Mouse (Mus musculus) hindbrain, embryonic 14.5 days (tissue): ENCODE data around the gene Arntl. TPM values are rescaled to one million over a fixed set of nuclear protein-coding genes. Genes with fewer than 3 reads are reported as not detected.

Experiments used
- ATAC-seq: fragments of 200-750 bp; cut with Nextera tagmentation; 2 replicates; pipeline ENCODE4 v1.8.0; 2017; ENCODE audit warnings: moderate number of reproducible peaks, mild to moderate bottlenecking, moderate TSS enrichment, moderate library complexity; ENCODE audit not compliant: low FRiP score
- DNase-seq: peaks from one replicate; pipeline ENCODE4 v3.0.0-alpha.2; 2015; ENCODE audit warnings: low spot score
- H3K27ac ChIP-seq: fragments of 300-500 bp; sonication (generic); 2 replicates; pipeline ENCODE4 v1.5.1; 2014; ENCODE audit warnings: mild to moderate bottlenecking, moderate library complexity
- H3K27me3 ChIP-seq: fragments of 300-500 bp; sonication (generic); 2 replicates; pipeline ENCODE4 v1.6.1; 2014; ENCODE audit warnings: mild to moderate bottlenecking, low read length, mixed read lengths; ENCODE audit not compliant: control insufficient read depth, insufficient read depth
- H3K36me3 ChIP-seq: fragments of 300-500 bp; sonication (generic); replicated peaks from 2 replicates; pipeline ENCODE4 v1.6.1; 2014; ENCODE audit not compliant: control insufficient read depth, insufficient read depth
- H3K4me1 ChIP-seq: fragments of 300-500 bp; sonication (generic); replicated peaks from 2 replicates; pipeline ENCODE4 v1.6.1; 2014; ENCODE audit warnings: antibody characterized with exemption, low read length, mixed read lengths; ENCODE audit not compliant: control insufficient read depth, insufficient read depth
- H3K4me2 ChIP-seq: fragments of 300-500 bp; sonication (generic); replicated peaks from 2 replicates; pipeline ENCODE4 v1.6.1; 2014; ENCODE audit warnings: mild to moderate bottlenecking, moderate library complexity
- H3K4me3 ChIP-seq: fragments of 300-500 bp; sonication (generic); replicated peaks from 2 replicates; pipeline ENCODE4 v1.5.1; 2014; ENCODE audit warnings: mild to moderate bottlenecking, low read length
- H3K9ac ChIP-seq: fragments of 300-500 bp; sonication (generic); 2 replicates; pipeline ENCODE4 v1.6.1; 2014
- H3K9me3 ChIP-seq: fragments of 300-500 bp; sonication (generic); 2 replicates; pipeline ENCODE4 v1.6.1; 2016; ENCODE audit warnings: low read length; ENCODE audit not compliant: control insufficient read depth
- WGBS: fragments of 180-500 bp; shearing (Covaris S2); extraction: QIAGEN DNeasy Blood & Tissue Kit; methylation state at CpG from one replicate; pipeline ENCODE4 v1.1.7; 2014; 5-methylcytosine and 5-hydroxymethylcytosine counted together
- polyA plus RNA-seq: library from polyadenylated mRNA; unstranded; fragments of >200 nt; fragmentation: Nextera tagmentation; extraction: Ambion mirVana; gene quantifications from 2 replicates; pipeline ENCODE4 v1.2.1, GENCODE M21; 2014

The Arntl gene
- polyA plus RNA-seq, 1 experiment from 2014 or later = 16.9 TPM

DNA sequence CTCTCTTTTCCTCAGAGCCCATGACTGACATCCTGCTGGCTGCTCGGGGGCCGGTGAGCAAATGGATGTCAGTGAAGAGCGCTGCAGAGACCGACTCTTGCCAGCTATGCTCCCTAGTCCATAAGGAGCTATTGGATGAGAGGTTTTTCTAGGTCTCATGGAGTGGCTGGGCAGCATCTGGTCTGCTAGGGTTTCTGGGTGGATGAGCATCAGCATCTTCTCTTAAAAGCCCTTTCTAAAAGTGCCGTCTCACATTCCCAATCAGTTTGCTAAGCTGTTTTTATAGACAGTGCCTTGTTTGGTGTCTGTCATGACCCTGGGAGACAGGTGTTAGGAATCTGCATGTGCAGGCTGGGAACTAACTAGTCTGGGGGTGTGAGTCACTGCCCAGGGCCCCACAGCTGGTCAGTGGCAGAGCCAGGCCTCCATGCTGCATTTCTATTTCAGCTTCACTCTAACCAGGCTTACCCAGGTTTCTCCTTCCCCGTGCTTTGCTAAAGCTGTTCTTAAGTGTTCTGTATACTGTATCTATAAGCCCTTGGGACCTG is 13.5 kb downstream of the Arntl start:
- no peak for ATAC-seq
- H3K9me3 ChIP-seq = no peaks in the 10 kb centered on the region
- no peaks in the 10 kb centered on the region for H3K27me3 ChIP-seq
- H3K4me3 ChIP-seq = no peak overlapping the region
- H3K4me1 ChIP-seq = no peaks in the 10 kb centered on the region; the same call in 1 of the 2 replicates
- WGBS = 49% methylated on average over 6 of the region's 6 CpGs
- no peak overlapping the region for H3K4me2 ChIP-seq
- H3K9ac ChIP-seq = no peak overlapping the region
- DNase-seq = no peak
- H3K27ac ChIP-seq = no peak overlapping the region
- no peaks in the 10 kb centered on the region for H3K36me3 ChIP-seq

DNA sequence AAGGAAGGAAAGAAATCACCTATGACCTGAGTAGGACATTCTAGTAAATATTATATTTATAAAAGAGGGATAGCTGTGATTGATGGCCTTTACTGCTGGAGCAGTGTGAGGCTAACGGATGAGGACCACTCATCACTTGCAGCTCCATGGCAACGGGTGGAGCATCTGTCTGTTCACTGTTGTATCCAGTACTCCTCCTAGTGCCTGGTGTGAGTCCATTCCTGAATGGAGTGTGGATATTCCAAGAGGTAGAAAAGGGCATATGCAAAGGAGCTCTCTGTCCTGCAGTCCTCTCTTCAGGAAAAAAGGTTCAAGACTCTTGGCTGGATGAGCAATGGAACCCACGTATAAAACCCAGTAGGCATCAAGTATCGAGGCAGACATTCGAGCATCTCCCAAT is 15.6 kb downstream of the Arntl start:
- no peaks in the 10 kb centered on the region for H3K27me3 ChIP-seq
- no peaks in the 10 kb centered on the region for H3K36me3 ChIP-seq
- H3K4me1 ChIP-seq = no peaks in the 10 kb centered on the region; the same call in 1 of the 2 replicates
- no peak for DNase-seq
- H3K4me3 ChIP-seq = no peak overlapping the region
- H3K9ac ChIP-seq = no peak overlapping the region
- 71% methylated on average over 5 of the region's 5 CpGs for WGBS
- ATAC-seq = no peak
- H3K27ac ChIP-seq = no peak overlapping the region
- no peak overlapping the region for H3K4me2 ChIP-seq
- H3K9me3 ChIP-seq = no peaks in the 10 kb centered on the region

DNA sequence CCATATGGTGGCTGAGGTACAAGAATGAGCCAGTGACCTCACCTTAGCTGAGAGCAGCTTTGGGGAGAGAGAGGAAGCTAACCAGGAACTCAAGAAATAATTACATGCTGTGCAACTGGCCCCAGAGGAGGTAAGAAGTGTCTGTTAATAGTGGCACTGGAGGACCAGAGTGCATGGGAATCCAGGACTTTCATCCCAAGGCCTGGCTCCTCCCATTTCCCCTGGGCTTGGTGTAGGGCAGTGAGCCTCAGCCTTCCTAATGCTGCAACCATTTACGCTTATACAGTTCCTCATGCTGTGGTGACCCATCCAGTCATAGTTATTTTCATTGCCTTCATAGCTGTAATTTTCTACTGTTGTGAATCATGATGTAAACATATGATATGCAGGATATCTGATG is 17.4 kb downstream of the Arntl start:
- H3K4me3 ChIP-seq = no peak overlapping the region
- WGBS = 83% methylated on average over 1 of the region's 1 CpGs
- no peaks in the 10 kb centered on the region for H3K27me3 ChIP-seq
- DNase-seq (no peak), ATAC-seq (no peak)
- no peak overlapping the region for H3K9ac ChIP-seq
- H3K27ac ChIP-seq = no peak overlapping the region
- H3K4me2 ChIP-seq = no peak overlapping the region
- H3K9me3 ChIP-seq = no peaks in the 10 kb centered on the region
- H3K36me3 ChIP-seq = no peaks in the 10 kb centered on the region
- H3K4me1 ChIP-seq = no peaks in the 10 kb centered on the region; the same call in 1 of the 2 replicates

DNA sequence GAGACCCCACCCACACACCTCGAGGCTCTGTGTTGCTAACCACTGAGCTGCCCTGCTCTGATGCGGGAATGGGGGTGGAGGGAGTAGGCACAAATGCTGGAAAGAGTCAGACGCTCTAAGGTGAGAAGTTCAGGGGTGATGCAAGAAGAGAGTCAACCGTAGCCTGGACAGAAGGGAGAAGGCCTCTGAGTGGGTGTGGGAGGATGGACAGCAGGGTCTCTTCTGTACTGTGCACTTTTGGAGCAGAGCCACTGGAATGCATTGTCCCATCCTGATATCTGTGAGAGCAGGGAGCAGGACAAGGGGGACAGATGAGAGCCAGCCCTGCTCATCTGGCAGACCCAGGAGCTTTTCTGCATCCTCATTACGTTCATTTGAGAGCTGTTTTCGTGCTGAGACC is 21.2 kb downstream of the Arntl start:
- no peak overlapping the region for H3K27ac ChIP-seq
- H3K36me3 ChIP-seq = no peaks in the 10 kb centered on the region
- H3K9me3 ChIP-seq = no peaks in the 10 kb centered on the region
- DNase-seq = no peak
- no peak overlapping the region for H3K4me2 ChIP-seq
- 76% methylated on average over 6 of the region's 6 CpGs for WGBS
- H3K27me3 ChIP-seq = no peaks in the 10 kb centered on the region
- ATAC-seq = no peak
- H3K4me3 ChIP-seq = no peak overlapping the region
- no peaks in the 10 kb centered on the region for H3K4me1 ChIP-seq
- no peak overlapping the region for H3K9ac ChIP-seq

DNA sequence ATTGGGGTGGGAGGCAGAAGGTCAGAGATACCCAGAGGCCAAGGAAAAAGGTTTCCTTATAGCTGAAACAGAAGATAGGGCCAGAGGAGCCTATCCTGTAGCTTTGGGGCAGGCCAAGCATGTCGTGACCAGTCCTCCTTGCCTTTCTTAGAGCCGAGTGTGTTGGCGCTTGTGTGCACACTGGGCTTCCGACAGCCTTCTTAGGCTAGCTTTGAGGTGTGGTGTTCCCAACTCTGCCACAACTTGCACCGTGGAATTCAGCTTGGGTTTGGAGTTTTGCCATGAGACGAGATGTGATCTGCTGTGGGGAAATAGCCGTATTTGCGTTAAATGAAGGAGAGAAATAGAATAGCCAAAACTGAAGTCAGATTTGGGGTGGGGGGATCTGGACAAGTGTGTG is 28.9 kb downstream of the Arntl start:
- 90% methylated on average over 8 of the region's 8 CpGs for whole genome bisulfite sequencing
- Histone ChIP-seq H3K27me3 (no peaks in the 10 kb centered on the region), H3K36me3 (no peaks in the 10 kb centered on the region), H3K4me3 (no peak overlapping the region), H3K9me3 (no peaks in the 10 kb centered on the region), H3K4me1 (peaks cover 8% of the 10 kb centered on the region; the same call in 1 of the 2 replicates), H3K27ac (no peak overlapping the region), H3K9ac (no peak overlapping the region), H3K4me2 (no peak overlapping the region)
- ATAC-seq = no peak
- no peak for DNase-seq

DNA sequence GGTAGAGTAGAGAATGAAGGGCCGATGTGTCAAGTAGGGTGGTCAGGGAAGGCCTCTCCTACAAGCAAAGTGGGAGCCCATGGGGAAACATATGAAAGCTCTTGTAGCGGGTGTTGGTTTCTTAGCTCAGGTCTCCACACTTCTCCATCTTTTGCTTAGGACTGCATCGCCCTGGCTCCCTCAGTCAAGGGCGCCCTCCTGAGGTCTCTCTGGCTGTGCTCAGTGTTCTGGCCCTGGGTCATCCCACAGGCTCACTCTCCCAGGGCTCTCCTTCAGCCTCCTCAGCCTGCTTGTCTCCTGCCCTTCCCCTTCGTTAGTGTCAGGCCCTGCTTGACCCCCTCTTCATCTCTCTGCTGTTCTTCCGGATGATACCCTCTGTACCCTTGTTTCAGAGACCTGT is 31.1 kb downstream of the Arntl start:
- Histone ChIP-seq H3K4me1 (peaks cover 24% of the 10 kb centered on the region; the same call in 1 of the 2 replicates), H3K27ac (no peak overlapping the region), H3K4me2 (no peak overlapping the region), H3K4me3 (no peak overlapping the region), H3K9me3 (no peaks in the 10 kb centered on the region), H3K27me3 (no peaks in the 10 kb centered on the region), H3K36me3 (no peaks in the 10 kb centered on the region), H3K9ac (no peak overlapping the region)
- 81% methylated on average over 6 of the region's 6 CpGs for WGBS
- ATAC-seq (no peak), DNase-seq (no peak)

DNA sequence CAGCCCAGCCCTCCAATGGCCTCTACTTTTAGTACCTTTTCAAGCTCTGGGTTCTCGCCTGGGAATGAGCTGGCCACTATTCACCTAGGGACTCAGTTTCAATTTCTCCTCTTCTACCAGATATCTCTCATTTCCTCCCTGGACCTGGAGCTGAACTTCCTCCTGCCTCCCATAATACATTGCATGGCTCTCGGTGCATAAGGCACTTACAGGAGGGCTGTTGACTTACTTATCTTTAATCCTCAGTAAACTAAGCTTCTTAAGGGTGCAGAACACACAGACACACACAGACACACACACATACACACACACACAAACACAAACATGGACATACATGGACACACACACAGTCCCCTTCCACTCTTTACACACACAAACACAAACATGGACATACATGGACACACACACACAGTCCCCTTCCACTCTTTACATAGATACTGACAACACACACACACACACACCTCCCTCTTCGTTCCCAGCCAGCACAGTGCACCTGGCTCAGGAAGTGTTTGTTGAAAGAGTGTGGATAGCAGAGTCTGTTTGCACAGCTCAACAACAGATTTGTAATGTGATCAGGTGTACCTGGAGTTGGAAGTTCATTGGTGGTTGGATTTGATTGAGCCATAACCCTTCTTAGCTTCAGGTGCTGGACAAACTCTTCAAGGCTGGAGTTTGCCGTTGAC is 32.3 kb downstream of the Arntl start:
- H3K4me3 ChIP-seq = no peak overlapping the region
- H3K4me2 ChIP-seq = no peak overlapping the region
- H3K27ac ChIP-seq = no peak overlapping the region
- peaks cover 24% of the 10 kb centered on the region; the same call in 1 of the 2 replicates for H3K4me1 ChIP-seq
- WGBS = 79% methylated on average over 4 of the region's 4 CpGs
- no peaks in the 10 kb centered on the region for H3K9me3 ChIP-seq
- ATAC-seq (no peak), DNase-seq (no peak)
- no peaks in the 10 kb centered on the region for H3K27me3 ChIP-seq
- H3K36me3 ChIP-seq = no peaks in the 10 kb centered on the region
- no peak overlapping the region for H3K9ac ChIP-seq

DNA sequence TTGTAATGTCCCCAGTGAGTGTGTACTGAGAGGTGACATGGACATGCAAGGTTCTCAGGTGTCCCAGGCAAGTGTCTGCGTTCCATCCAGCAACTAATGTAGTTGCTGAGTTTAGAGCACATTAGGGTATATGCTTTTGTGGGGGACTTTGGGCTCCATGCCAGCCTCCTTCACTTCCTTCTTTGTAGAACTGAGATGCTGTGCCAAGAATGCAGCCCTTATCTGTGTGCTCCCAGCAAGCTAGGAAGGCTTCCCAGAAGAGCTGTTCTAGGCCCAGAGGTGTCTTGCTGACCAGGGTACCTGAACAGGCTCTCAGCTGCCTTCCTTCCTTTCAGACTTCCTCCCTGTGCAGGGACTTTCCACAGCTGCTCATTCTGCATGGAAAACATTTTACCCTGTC is 33.2 kb downstream of the Arntl start:
- Histone ChIP-seq H3K27ac (no peak overlapping the region), H3K36me3 (no peaks in the 10 kb centered on the region), H3K9me3 (no peaks in the 10 kb centered on the region), H3K27me3 (no peaks in the 10 kb centered on the region), H3K4me1 (peaks cover 24% of the 10 kb centered on the region; the same call in 1 of the 2 replicates), H3K9ac (no peak overlapping the region), H3K4me3 (no peak overlapping the region), H3K4me2 (no peak overlapping the region)
- DNase-seq = no peak
- ATAC-seq = no peak
- 78% methylated on average over 1 of the region's 1 CpGs for WGBS

DNA sequence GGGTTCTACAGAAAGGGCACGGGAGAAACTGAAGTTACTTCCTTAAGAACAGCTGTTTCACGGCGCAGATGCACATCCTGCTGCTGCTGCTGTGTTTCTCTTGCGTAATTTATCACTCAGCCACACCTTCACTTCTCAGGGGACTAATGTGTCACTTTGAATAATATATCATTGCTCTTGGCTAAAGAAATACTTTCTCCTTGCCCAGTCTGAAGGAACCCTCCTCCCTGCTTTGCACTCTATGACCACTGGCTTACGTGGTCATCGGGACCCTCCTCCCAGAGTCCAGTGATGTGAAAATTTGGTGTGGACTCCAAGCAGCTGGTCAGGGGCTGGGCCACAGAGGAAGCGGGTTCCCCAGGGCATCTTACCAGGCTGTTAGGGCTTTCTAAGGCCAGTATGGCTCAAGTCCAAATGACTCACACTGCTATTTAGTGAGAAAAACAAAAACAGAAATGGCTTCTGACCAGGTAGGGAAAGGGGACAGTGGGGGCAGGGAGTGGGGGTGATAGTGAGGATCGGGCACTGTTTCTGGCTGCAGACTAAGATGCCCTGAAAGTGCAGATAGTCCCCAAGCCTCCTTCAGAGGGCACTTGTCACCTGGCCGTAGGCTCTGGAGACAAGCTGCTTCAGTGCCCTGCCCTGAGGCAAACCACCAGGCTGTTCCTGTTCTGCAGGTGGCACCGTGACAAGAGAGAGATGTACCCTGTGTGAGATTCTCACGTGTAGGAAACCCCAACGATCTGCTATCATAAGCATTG is 34.8 kb downstream of the Arntl start:
- peaks cover 24% of the 10 kb centered on the region; the same call in 1 of the 2 replicates for H3K4me1 ChIP-seq
- H3K36me3 ChIP-seq = no peaks in the 10 kb centered on the region
- no peaks in the 10 kb centered on the region for H3K9me3 ChIP-seq
- no peak overlapping the region for H3K4me3 ChIP-seq
- no peak for DNase-seq
- no peak overlapping the region for H3K9ac ChIP-seq
- H3K4me2 ChIP-seq = no peak overlapping the region
- 0 out of 2 replicates have a peak overlapping the region, but pooled peaks have one; percentile 32 for H3K27ac ChIP-seq
- no peak for ATAC-seq
- H3K27me3 ChIP-seq = no peaks in the 10 kb centered on the region
- 74% methylated on average over 12 of the region's 12 CpGs for WGBS
